In the genomic region with DNA sequence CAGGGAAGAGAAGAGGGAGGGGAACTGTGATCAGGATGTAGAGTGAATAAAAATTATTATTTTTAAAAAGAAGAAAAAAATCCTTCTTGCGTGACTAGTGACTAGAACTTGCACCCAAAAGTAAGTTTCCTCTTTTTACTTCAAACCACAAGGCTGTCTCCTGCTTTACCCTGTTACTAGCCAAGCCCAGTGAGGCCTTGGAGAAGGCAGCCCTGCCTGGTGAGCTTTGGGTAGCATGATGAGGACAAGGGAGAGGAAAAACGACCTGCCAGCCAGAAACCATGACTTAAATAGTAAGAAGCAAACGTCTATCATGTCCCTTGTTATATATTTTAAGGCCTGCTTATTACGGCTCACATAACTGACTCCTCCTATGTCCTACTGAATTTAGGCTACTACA, we compare ENCODE assay signal across 22 mouse cellular contexts.
"Had no signal": no experiment of that assay in that cellular context is flagged by ENCODE, and none has a peak within 500 bp of the region (broad histone marks: within the 10 kb centered on the region; RNA-seq: fewer than 3 reads in every experiment).

No protein-coding gene starts in this region.

- H3K27me3 ChIP-seq: limb, embryonic 13.5 days; liver, embryonic 12.5 days; liver, embryonic 15.5 days; lung, embryonic 15.5 days; midbrain, embryonic 12.5 days; midbrain, embryonic 15.5 days; neural tube, embryonic 12.5 days; neural tube, embryonic 15.5 days; stomach, embryonic 15.5 days had no signal

- H3K27ac ChIP-seq: limb, embryonic 10.5 days; limb, embryonic 13.5 days; liver, embryonic 12.5 days; liver, embryonic 15.5 days; lung, embryonic 15.5 days; midbrain, embryonic 12.5 days; midbrain, embryonic 15.5 days; neural tube, embryonic 12.5 days; neural tube, embryonic 15.5 days; stomach, embryonic 15.5 days had no signal

- DNase-seq: kidney, adult 18-20 months; kidney, postnatal 14 days; kidney, postnatal 4 days; layer of hippocampus, adult 9-11 months; liver; lung, adult 18-20 months; lung, postnatal 10 days; lung, postnatal 36 days; right cerebral cortex, postnatal 25 days; spleen, adult 18-20 months; thymus, postnatal 25 days had no signal

- H3K4me3 ChIP-seq: limb, embryonic 10.5 days; limb, embryonic 13.5 days; liver, embryonic 12.5 days; liver, embryonic 15.5 days; lung, embryonic 15.5 days; midbrain, embryonic 12.5 days; midbrain, embryonic 15.5 days; neural tube, embryonic 12.5 days; neural tube, embryonic 15.5 days; stomach, embryonic 15.5 days had no signal

- H3K4me2 ChIP-seq: limb, embryonic 13.5 days; liver, embryonic 12.5 days; liver, embryonic 15.5 days; lung, embryonic 15.5 days; midbrain, embryonic 12.5 days; midbrain, embryonic 15.5 days; neural tube, embryonic 12.5 days; neural tube, embryonic 15.5 days; stomach, embryonic 15.5 days had no signal

- ATAC-seq: intestine, embryonic 16.5 days; liver, embryonic 12.5 days; midbrain, embryonic 15.5 days had no signal

- H3K9me3 ChIP-seq: limb, embryonic 10.5 days; limb, embryonic 13.5 days; liver, embryonic 12.5 days; liver, embryonic 15.5 days; lung, embryonic 15.5 days; midbrain, embryonic 12.5 days; midbrain, embryonic 15.5 days; neural tube, embryonic 12.5 days; neural tube, embryonic 15.5 days; stomach, embryonic 15.5 days had no signal

- H3K9ac ChIP-seq: limb, embryonic 13.5 days; liver, embryonic 12.5 days; liver, embryonic 15.5 days; lung, embryonic 15.5 days; midbrain, embryonic 12.5 days; midbrain, embryonic 15.5 days; neural tube, embryonic 12.5 days; neural tube, embryonic 15.5 days; stomach, embryonic 15.5 days had no signal

- H3K4me1 ChIP-seq: limb, embryonic 10.5 days; limb, embryonic 13.5 days; liver, embryonic 12.5 days; liver, embryonic 15.5 days; midbrain, embryonic 12.5 days; midbrain, embryonic 15.5 days; neural tube, embryonic 12.5 days; neural tube, embryonic 15.5 days; stomach, embryonic 15.5 days had no signal

- H3K36me3 ChIP-seq: limb, embryonic 10.5 days; limb, embryonic 13.5 days; liver, embryonic 12.5 days; liver, embryonic 15.5 days; lung, embryonic 15.5 days; midbrain, embryonic 12.5 days; midbrain, embryonic 15.5 days; neural tube, embryonic 12.5 days; neural tube, embryonic 15.5 days; stomach, embryonic 15.5 days had no signal
